Mouse (Mus musculus): ENCODE measurements around the gene Dennd6b. TPM values are rescaled to one million over a fixed set of nuclear protein-coding genes. Genes with fewer than 3 reads are reported as not detected.

Gene Dennd6b
- total RNA-seq (2021): 10 to 100 TPM; 39.9 to 52.2 TPM

DNA sequence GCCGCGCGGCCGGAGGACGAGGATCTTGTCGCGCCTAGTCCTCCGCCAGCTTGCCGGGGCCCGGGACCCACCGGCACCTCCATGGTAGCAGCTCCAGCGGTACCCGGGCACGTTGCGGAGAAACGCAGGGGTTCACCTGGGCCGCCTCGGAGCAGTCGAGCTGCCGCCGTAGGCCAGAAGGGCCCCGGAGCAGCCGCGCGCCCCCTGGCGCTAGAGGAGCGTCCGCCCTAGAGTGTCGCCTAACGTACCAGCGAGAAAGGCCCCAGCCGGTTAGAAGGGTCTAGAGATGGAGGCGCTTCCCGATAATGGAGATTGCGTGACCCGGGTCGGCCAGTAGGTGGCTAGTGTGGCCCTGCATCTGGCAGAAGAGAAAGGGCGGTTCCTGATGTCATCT is at the start of gene Dennd6b:
TSS of gene Dennd6b (minus strand) at position 184 of the 394 bp plus-strand sequence.
- peak; percentile 96 for DNase-seq (ENCODE audit: low spot score in 2 of 2)
- intact Hi-C loops (cut with DNase I): loop anchor here (2.0 kb wide), 3 partner anchors 14 to 74 kb away; partner anchors contain the start of genes Plxnb2, Ppp6r2 and Tubgcp6

DNA sequence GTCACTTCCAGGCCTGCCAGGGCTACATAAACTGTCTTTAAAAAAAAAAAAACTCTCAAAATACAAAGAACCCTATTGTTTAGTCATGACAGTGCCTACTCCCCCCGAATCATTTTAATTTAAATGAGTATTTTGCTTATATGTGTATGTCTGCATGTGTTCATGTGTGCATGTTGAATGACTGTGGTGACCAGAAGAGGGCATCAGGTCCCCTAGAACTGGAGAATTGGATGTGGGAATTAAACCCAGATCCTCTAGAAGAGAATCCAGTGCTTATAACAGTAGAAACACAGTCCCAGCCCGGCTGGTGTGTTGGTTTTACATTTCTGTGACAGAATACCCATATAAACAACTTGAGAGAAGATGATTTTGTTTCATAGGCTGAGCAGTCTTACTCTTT is 44.7 kb upstream of the Dennd6b start:
- DNase-seq (ENCODE audit: low spot score in 2 of 2): no peak

DNA sequence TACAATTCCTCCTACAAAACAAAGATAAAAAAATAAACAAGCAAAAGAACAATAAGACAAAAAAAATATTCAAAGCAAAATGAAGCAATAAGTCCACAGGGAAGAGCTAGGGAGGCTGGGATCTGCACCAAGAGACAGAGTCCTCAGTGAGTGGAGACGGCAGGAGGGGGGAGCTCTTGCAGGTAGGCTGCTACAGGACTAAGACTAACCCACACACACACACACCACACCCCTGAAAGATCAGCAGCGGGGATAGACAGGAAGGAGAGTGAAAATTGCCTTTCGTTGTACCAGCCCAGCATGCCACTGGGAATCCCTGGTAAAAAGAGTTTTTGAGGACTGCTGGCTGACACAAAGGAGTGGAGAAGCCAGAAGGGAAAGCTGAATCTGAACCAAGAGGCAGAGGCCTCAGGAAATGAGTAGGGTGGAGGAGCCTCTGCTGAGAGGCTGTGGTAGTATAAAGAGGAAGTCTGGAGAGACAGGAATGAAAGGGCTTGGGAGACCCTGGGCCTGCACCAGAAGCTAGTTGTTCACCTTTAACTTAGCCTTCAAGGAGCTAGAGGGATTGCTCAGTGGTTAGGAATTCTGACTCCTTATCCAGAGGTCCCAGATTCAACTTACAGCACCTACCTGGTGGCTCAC is 43.6 kb upstream of the Dennd6b start:
- intact Hi-C loops (cut with DNase I): no loop called here

More for the DNA sequence above, 44.7 kb upstream of the Dennd6b start:
- intact Hi-C loops (cut with DNase I): no loop called here

DNA sequence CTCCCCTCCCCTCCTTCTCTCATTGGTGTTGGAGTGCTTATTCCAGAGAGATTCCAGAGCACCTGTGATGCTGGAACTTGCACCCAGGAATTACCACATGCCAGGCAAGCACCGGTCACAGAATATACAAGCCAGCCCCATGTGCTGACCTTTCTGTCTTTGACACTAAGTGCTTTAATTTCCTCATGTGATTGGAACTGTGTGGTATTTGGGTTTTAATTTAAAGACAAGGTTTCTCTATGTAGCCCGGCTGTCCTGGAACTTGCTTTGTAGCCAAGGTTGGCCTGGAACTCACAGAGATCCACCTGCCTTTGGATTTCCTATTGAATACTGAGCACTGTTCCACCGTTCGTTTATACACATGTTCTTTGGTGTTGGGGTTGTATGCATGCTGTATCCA is 37.8 kb upstream of the Dennd6b start:
- DNase-seq (ENCODE audit: low spot score in 2 of 2): no peak
- intact Hi-C loops (cut with DNase I): no loop called here

More for the DNA sequence above, 43.6 kb upstream of the Dennd6b start:
- DNase-seq (ENCODE audit: low spot score in 2 of 2): no peak

DNA sequence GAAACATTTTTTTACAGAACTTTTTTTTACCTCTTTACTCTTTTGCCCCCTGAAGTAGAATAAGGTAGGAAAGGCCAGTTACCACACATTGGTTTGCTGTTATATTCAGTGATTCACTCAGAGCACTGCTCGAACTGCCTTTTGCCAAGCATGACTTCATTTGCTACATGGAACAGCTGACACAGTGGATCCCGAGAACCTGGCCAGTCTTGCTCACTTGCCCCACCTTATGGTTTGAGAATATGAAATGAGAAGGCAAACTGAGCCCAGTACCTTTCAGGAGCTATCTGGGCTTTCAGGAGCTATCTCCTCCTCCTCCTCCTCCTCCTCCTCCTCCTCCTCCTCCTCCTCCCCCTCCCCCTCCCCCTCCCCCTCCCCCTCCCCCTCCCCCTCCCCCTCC is 37.3 kb upstream of the Dennd6b start:
- no peak for DNase-seq (ENCODE audit: low spot score in 2 of 2)
- intact Hi-C loops (cut with DNase I): no loop called here

DNA sequence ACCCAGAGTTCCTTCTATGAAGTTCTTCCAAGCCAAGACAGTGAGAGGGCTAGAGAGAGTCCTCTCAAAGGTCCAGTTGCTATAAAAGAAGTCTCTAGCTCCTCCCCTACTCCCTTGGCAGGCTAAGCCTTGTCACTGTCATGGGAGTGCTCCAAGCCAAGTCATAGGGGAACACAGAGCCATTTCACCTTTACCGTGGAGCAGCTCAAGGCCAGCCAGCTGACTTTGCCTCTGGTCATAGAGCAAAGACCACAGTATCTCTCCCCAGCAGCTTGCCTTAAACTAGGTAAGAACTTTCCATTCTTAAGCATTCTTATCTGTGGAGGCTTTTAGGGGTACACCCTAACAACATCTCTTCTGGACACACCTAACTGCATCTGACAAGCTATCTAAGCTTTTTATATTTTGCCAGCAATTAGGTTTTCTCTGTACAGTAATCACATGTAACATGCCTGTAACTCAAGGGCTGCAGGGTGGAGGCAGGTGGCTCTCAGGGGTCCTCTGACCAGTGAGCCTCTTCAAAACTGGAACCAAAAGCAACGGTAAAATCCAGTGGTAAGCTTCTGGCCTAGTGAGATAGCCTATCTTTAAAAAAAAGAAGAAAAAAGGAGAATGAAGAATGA is 19.4 kb upstream of the Dennd6b start:
- intact Hi-C loops (cut with DNase I): no loop called here
- no peak for DNase-seq (ENCODE audit: low spot score in 2 of 2)

DNA sequence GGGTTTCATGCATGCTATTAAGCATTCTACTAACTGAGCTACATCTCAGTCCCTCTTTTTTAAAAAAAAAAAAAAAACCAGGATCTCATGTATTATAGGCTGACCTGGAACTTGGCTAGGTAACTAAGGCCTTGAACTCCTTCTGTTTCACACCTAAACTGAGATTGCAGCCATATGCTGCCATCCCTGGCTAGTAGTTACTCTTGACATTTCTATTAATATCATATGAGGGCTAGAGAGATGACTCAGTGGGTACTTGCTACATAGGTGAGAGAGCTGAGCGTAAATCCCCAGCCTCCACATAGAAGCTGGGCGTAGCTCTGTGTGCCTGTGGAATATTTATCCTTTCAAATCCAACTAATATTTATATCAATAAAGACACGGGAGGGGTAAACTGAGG is 18.7 kb upstream of the Dennd6b start:
- intact Hi-C loops (cut with DNase I): loop anchor here (5.0 kb wide), 1 partner anchor 88 kb away; the partner anchor contains the start of gene Hdac10

DNA sequence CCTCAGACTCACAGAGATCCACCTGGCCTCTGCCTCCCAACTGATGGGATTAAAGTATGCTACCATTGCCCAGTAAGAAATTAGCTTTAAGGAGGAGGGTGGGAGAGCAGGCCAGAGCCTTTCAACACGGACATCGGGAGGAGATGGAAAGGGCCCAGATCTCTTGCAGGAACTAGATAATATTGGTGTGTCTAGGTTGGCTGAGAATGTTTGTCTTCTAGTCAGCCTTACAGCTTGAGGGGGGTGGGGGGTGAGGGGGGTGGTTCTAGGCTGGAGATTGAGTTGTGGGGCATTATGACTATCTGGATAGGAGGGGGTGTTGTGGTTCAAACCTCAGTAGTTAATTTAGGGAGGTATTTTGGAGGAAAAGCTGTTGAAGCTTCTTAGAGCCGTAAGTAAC is 17.2 kb upstream of the Dennd6b start:
- DNase-seq (ENCODE audit: low spot score in 2 of 2): no peak
- intact Hi-C loops (cut with DNase I): loop anchor here (5.0 kb wide), 1 partner anchor 86 kb away; the partner anchor contains the start of gene Hdac10

More for the DNA sequence above, 18.7 kb upstream of the Dennd6b start:
- DNase-seq (ENCODE audit: low spot score in 2 of 2): no peak

DNA sequence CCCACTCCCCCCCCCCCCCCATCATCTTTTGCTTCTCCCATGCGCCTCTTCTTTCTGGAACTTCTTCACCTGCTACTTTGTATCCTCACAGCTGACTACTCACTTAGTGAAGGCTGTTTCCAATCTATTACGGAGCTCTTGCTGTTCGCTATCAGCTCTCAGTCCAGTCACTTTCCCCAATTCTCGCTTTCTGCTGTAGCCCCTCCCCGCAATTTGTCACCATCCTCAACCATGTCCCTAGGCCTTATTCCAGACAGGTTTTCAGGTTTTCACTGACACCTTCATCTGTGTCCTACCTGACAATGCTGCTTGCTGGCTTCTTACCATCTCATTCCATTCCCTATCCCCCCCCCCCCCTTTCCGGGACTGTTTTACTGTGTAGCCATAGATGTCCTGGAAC is 16.2 kb upstream of the Dennd6b start:
- no peak for DNase-seq (ENCODE audit: low spot score in 2 of 2)
- intact Hi-C loops (cut with DNase I): loop anchor here (5.0 kb wide), 1 partner anchor 85 kb away; the partner anchor contains the start of gene Hdac10

DNA sequence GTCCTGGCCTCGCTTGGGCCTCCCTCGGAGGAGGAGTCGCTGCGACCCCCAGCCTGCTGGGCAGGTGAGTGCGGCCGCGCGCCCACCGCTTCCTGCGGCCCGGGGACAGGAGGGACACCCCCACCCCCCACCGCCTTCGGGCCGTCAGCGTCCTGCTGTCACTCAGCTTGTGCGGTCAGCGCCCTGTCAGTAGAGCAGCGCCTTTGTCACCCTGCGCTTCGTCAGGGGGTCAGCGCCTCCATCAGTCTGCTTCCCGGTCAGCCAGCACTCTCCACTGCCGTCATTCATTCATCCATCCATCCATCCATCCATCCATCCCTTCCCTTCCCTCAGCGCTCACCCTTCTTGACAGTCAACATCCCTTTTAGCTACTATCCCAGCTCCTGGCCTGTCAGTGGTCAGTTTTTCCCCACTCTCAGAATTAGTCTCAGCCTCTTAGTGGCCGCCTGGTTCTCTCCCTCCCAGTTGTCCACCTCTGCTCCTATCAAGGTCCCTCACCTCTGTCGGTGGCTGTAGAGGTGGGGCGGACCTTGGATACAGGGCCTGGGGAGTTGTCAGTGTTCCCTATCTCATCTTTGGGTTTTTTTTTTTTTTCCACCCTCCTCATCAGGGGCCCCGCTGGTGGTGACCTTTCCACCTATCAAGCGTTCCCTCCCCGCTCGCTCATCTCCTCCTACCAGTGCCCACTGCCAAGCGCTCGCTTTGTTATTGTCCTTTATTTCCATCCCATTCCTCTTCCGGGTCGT is 15.6 kb upstream of the Dennd6b start:
- DNase-seq (ENCODE audit: low spot score in 2 of 2): peak in 1 of 2 experiments; percentile 13
- intact Hi-C loops (cut with DNase I): loop anchor here (2.0 to 5.0 kb wide), 2 partner anchors 15 to 85 kb away; partner anchors contain the start of genes Dennd6b and Hdac10

DNA sequence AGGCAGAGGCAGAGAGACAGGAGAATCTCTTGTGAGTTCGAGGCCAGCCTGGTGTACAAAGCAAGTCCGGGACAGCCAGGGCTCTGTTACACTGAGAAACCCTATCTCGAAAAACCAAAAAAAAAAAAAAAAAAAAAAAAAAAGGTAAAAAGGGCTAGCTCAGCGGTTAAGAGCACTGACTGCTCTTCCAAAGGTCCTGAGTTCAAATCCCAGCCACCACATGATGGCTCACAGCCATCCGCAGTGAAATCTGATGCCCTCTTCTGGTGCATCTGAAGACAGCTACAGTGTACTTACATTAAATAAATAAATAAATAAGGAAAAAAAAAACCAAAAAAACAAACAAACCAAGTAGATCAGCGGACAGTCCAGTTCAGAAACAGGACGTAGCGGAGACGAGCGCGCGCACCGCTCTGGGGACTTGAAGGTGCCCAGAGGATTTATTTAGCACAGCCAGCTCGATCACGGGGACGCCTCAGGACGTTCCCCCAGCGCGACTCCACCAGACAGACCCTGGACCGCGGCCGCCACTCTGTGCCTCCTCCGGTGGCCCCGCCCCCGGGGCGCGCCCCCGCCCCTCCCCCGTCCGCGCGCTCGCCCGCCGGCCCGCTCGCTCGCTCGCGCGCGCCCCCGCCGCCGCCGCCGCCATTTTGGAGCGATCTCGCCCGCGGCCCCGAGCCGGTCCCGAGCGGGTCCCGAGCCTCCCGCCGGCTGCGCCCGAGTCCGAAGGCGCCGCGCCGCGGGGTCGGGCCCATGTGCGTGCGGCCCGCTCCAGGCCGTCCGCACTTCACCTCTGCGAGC is 14.8 kb upstream of the Dennd6b start, which contains the start of gene Ppp6r2:
TSS of gene Ppp6r2 (plus strand) at position 639 of the 801 bp plus-strand sequence.
- intact Hi-C loops (cut with DNase I): loop anchor here (2.0 to 5.0 kb wide), 2 partner anchors 14 to 84 kb away; partner anchors contain the start of genes Dennd6b and Hdac10
- peak; percentile 80 to 82 for DNase-seq (ENCODE audit: low spot score in 2 of 2)

DNA sequence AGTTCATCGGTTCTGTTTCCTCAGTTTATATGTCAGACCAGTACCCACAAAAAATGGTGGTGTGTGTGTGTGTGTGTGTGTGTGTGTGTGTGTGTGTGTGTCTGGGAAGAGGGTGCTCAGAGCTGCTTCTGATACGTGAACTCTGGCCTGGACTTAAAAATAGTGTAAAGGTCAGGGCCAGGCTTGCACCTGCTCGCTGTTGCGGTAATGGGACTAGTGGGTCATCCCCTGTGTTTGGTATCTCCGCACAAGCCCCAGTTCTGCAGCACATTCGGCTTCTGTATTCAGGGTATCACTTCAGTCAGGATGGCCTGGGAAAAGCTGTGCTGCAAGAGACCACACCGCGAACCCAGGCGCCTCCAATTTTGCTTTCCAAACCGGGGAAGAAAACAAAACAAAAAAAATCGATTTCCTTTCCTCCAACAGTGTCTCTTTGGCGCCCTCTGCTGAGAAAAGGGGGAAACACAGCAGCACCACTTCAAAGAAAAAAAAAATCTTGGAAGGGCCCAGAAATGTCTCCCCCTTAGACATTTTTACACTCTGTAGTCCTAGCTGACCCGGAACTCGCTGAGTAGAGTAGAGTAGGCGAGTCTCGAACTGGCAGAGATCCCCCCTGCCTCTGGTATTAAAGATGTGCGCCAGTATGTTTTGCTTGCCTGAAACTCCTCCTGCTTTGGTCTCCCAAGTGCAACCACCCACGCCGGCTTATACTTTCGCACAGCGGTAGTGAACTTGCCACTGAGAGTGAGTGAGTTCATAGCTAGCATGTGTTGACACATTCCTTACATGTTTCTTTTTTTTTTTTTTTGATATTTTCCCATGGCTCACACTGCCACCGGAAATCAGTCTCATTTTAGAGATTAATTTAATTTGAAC is 13.8 kb upstream of the Dennd6b start:
- DNase-seq (ENCODE audit: low spot score in 2 of 2): peak; percentile 82 to 85
- intact Hi-C loops (cut with DNase I): loop anchor here (2.0 to 5.0 kb wide), 2 partner anchors 13 to 83 kb away; partner anchors contain the start of genes Dennd6b and Hdac10

DNA sequence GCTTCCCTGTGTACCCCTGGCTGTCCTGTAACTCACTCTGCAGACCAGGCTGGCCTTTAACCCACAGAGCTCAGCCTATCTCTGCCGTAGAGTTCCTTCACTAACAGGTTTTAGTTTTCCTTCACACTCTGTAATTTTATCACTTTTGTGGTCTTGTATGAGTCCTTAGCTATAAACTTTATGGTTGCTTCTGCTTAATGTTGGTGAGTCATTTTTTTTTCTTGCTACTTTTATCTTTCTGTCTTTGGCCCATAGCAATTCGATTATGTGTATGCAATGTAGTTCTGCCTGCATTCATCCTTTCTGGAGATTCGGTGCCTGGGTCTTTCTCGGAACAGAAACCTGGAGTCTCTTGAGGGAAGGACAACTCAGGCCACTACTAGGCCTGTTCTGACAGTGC is 11.2 kb upstream of the Dennd6b start:
- intact Hi-C loops (cut with DNase I): no loop called here
- DNase-seq (ENCODE audit: low spot score in 2 of 2): no peak

DNA sequence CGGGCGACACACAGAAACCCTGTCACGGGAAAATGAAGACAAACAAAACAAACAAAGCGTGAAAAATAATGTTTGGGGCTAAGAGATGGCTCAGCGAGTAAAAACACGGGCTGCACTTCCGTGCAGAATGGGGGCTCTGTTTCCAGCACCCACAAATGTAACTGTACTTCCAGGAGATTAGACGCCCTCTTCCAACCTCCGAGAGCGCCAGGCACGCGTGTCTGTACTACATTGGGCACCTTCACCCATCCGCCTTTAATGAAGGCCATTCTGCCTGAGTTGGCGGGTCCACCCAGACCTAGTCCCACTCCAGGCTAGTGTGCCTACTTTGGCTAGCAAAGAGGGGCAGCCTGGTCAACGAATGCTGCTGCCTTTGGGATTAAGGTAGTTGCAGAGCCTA is 760 bp upstream of the Dennd6b start:
- no peak for DNase-seq (ENCODE audit: low spot score in 2 of 2)
- intact Hi-C loops (cut with DNase I): loop anchor here (2.0 kb wide), 3 partner anchors 14 to 74 kb away; partner anchors contain the start of genes Plxnb2, Ppp6r2 and Tubgcp6

DNA sequence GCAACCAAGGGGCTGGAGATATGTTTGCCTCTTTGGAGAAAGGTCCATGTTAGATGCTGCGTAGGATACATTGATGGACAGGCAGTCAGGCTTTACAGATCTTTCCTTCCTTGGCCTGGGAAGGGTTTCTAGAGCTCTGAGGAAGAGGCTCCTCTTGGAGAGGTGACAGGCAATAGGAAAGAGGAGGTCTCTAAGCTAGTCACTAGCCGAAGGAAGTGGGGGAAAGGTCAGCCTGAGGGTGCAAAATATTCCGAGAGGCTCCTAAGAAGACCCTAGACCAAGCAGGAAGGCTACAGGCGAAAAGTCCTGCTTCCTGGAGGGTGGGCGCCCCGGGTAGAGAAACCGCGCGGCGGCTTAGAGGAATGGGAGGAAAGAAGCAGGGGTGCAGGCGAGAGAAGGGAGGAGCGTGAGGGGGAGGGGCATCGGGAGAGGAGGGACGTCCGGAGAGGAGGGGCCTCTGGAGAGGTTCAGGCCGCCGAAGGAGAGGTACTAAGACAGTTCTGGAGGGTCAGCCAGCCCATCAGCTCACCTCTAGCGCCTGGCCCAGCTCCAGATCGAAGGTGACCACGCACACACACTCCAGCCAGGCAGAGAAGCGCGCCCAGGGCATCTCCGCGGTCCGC is 495 bp downstream of the Dennd6b start:
- intact Hi-C loops (cut with DNase I): loop anchor here (2.0 kb wide), 3 partner anchors 15 to 73 kb away; partner anchors contain the start of genes Plxnb2, Ppp6r2 and Tubgcp6
- DNase-seq (ENCODE audit: low spot score in 2 of 2): peak; percentile 88 to 89

DNA sequence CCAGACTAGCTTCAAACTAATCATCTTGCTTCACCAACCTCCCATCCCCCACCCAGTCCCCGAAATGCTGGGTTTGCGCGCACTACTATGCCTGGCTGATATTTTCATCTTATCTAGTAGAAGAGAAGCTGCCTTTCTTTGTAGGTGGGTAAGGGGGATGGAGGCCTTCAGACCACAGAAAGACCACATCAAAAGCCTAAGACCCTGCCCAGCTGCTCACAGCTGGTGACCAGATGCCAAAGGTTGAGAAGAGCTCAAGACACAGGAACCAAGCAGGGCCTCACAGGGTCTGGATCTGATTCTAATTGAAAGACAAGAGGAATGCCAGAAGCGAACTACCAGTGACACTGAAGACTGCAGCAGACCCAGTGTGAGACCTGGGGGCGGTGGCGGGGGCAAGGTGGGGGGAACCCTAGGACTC is 1.0 kb downstream of the Dennd6b start:
- intact Hi-C loops (cut with DNase I): no loop called here
- no peak for DNase-seq (ENCODE audit: low spot score in 2 of 2)

DNA sequence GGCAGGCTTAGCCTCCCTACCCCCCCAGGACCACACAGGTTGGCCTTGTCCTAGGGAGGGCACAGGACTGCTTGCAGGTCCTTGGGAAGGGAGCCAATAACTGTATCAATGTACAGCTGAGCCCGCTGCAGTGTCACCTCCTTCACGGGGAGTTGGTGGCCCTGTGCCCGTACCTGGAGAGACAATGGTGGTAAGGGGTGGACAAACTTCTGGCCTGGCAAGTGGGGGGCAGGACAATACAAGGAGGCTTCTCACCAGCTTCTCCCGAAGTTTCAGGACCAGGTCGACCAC is 11.4 kb downstream of the Dennd6b start:
- no peak for DNase-seq (ENCODE audit: low spot score in 2 of 2)
- intact Hi-C loops (cut with DNase I): no loop called here
